Mouse (Mus musculus) layer of hippocampus, adult 9-10 months (tissue): ENCODE data around the gene Rab10.
A peak's percentile ranks its signal among the peaks of the same experiment; 100 is the strongest.
"Not testable (repeated sequence)": the region's sequence is repeated elsewhere in the genome, so short reads cannot be mapped to it uniquely, and the experiment has no call there.

Experiments used
- DNase-seq: peaks from one replicate; pipeline ENCODE4 v3.0.0; 2022; ENCODE audit warnings: low spot score

Rab10 gene

GRCm38 (mm10) chr12:3309391-3310320 is at the start of gene Rab10:
TSS of gene Rab10 (minus strand) at chr12:3309969.
- peak; percentile 92 for DNase-seq

- peak; percentile 88 for DNase-seq
Measured at GRCm38 (mm10) chr12:3359302-3359701, 49.5 kb upstream of the Rab10 start.

- no peak for DNase-seq
Measured at GRCm38 (mm10) chr12:3356824-3357223, 47.1 kb upstream of the Rab10 start.

GRCm38 (mm10) chr12:3355068-3355467 is 45.3 kb upstream of the Rab10 start:
- DNase-seq: no peak

GRCm38 (mm10) chr12:3352216-3352615 is 42.4 kb upstream of the Rab10 start:
- DNase-seq: no peak

- no peak for DNase-seq
Measured at GRCm38 (mm10) chr12:3350136-3350535, 40.4 kb upstream of the Rab10 start.

- no peak for DNase-seq
Measured at GRCm38 (mm10) chr12:3349387-3349786, 39.6 kb upstream of the Rab10 start.

- DNase-seq: no peak
Measured at GRCm38 (mm10) chr12:3347682-3348081, 37.9 kb upstream of the Rab10 start.

- no peak for DNase-seq
Measured at GRCm38 (mm10) chr12:3345038-3345437, 35.3 kb upstream of the Rab10 start.

- DNase-seq: no peak
Measured at GRCm38 (mm10) chr12:3344155-3344554, 34.4 kb upstream of the Rab10 start.

GRCm38 (mm10) chr12:3338931-3339330 is 29.2 kb upstream of the Rab10 start:
- no peak for DNase-seq

- DNase-seq: no peak
Measured at GRCm38 (mm10) chr12:3329677-3330076, 19.9 kb upstream of the Rab10 start.

GRCm38 (mm10) chr12:3325232-3325631 is 15.5 kb upstream of the Rab10 start:
- no peak for DNase-seq

- DNase-seq: peak; percentile 71
Measured at GRCm38 (mm10) chr12:3323241-3323640, 13.5 kb upstream of the Rab10 start.

GRCm38 (mm10) chr12:3319377-3319776 is 9.6 kb upstream of the Rab10 start:
- no peak for DNase-seq

GRCm38 (mm10) chr12:3316937-3317336 is 7.2 kb upstream of the Rab10 start:
- no peak for DNase-seq

- no peak for DNase-seq
Measured at GRCm38 (mm10) chr12:3316083-3316482, 6.3 kb upstream of the Rab10 start.

- DNase-seq: no peak
Measured at GRCm38 (mm10) chr12:3312886-3313285, 3.1 kb upstream of the Rab10 start.

- no peak for DNase-seq
Measured at GRCm38 (mm10) chr12:3310321-3310692, 538 bp upstream of the Rab10 start.

GRCm38 (mm10) chr12:3308541-3309241 is 1.1 kb downstream of the Rab10 start:
- DNase-seq: no peak

GRCm38 (mm10) chr12:3307587-3307986 is 2.2 kb downstream of the Rab10 start:
- no peak for DNase-seq

GRCm38 (mm10) chr12:3305238-3305637 is 4.5 kb downstream of the Rab10 start:
- DNase-seq: no peak

GRCm38 (mm10) chr12:3297622-3298021 is 12.1 kb downstream of the Rab10 start:
- DNase-seq: not testable (repeated sequence)
